Mouse (Mus musculus): ENCODE measurements around the gene Stat3. TPM values are rescaled to one million over a fixed set of nuclear protein-coding genes. Genes with fewer than 3 reads are reported as not detected.

Gene Stat3
- total RNA-seq, 4 experiments from 2014 or later, result 39.0 to 54.7 (median 46.3) TPM

DNA sequence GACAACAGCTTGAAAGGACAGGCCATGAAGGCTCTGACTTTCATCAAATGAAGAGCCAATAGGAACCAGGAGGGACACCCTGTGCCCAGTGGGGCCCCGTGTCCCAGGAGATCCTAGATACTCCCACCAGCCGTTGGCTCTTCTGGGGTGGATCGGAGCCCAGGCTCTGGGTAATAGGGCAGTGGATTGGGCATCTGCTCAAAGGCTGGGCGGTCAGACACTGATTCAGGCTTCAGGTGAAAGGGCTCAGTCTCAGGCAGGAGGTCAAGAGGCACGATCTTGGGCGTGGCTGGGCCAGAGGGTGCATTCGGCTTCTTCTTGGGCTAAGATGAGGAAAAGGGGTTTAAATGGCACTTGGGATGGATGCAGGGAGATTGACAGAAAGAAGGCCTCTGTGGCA is 24.8 kb upstream of the Stat3 start:
- no peak for DNase-seq (ENCODE audit: low spot score in 2 of 2)

DNA sequence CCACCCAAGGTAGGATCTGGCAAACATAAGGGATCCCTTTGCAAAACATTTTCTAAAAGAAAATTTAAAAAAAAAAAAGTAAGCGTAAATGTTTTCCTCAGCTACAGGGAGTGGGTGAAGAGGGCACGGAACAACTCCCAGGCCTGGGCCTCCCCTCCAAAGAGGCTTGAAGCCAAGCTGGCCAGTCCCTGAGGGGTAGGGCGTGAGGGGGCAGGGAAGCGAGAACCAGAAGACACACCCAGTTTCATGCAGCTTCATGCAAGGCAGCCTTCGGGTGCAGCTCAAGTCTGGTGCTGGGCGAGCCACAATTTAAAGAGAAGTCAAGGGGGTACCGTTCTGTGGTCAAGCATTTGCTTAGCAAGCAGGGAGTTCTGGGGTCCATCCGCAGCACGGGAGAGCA is 24.3 kb upstream of the Stat3 start:
- DNase-seq (ENCODE audit: low spot score in 2 of 2), result no peak

DNA sequence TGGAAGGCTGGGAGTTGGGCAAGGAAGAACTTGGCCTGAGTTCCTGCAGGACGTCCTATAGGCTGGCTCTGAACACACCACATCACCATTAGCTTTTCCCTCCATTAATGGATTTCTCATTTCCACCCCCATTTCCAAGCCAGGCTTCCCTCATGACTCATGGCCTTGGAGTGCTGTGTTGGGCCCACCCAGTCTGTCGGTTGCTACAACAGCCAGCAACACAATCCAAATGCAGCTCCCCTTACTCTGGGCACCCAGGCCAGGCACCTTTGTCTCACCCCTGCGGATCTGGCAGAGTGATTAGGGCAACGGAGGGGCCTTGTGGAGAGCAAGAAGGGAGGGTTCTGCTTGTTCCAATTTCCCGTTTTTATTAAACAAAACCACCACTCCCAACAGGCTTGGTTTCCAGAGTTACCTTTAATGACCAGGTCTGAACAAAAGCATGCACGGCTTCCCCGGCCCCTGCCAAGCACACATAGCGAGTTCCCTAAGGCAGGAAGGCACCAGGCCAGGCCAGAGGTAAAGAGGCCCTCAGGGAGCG is 23.1 kb upstream of the Stat3 start:
- DNase-seq (ENCODE audit: low spot score in 2 of 2), result no peak

DNA sequence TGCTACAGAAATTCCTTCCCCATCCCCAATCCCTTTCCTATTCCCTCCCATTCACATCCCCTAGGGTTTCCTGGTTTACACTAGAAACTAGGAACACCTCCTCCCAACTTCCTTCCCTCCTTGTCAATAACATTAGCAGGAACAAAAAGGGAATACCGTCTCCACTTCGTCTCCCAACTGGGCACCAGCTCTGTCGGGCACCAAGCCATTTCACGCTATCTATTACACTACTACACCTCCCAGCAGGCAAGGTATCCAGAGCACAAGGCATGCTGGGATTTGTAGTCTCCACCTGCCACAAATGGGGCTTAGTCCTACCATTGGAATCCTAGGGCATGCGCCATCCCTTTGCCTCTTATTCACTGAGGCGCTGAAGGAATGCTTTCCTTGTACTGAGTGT is 21.2 kb upstream of the Stat3 start:
- no peak for DNase-seq (ENCODE audit: low spot score in 2 of 2)

DNA sequence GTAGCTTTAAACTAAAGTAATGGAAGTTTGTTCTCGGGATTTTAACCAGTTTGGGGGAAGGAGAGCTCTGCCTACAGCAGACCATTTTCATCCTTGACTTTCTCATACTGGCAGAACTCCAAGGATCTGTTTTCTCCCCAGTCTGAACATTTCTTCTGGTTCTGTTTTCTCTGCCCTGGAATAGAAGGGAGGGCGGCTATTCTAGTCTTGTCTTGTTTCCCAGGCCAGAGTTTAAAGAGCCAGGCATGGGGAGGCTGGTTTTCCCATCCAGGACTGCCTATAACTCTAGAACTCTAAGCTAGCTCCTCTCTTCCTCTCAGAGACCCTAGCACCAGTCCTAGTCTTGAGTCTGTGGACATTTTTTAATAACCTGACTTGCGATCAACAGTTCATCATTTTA is 20.5 kb upstream of the Stat3 start:
- no peak for DNase-seq (ENCODE audit: low spot score in 2 of 2)

DNA sequence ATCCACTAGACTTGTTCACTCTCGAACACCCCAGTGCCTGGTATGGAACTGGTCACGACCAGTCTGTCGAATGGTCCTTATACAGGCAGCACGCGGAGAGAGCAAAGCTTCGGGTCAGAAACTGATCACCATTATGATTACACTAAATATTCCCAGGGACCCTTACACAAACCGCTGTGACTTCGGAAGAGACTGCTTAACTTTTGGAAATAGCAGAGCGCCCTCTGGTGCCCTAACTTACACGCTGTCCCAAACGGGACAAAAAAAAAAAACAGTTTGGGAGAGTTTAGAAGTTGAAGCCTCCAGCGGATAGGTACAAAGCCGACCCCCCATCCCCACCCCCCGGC is 20.1 kb upstream of the Stat3 start:
- peak in 1 of 2 experiments; percentile 13 for DNase-seq (ENCODE audit: low spot score in 2 of 2)

DNA sequence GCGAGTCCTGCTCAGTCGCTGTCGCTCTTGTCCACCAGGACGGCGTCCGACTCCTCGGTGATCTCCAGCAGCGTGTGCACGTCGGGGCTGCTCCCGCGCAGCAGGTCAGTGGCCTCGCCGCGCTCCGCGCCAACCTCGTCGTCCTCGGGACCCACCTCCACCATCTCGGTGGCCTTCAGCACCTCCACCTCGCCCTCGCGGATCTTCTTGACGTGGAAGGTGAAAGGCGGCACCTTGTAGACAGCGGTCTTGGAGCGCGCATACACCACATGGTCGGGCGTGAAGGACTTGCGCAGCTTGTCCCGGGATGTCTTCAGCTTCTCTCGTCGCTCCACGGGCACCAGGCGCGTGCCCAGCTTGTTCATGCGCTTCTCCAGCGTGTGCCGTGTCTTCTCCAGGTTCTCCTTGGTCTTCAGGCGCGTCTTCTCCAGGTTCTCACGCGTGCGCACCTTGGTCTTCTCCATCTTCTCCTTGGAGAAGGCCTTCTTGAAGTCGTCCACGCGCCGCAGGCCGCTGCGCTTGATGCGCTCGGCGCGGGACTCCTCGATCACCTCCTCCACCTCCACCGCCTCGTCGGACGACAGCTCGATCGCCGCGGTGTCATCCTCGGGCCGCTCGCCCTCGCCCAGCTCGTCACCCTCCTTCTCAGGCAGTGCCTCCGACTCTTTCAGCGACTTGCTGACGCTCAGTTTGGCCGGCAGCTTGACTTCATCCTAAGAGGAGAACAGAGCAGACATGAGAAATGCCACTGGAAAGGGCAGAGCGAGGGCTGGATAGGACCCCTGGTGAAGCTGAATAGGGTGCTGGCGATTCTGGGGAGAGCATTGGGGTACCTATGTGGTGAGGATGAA is 19.5 kb upstream of the Stat3 start:
- no peak for DNase-seq (ENCODE audit: low spot score in 2 of 2)

DNA sequence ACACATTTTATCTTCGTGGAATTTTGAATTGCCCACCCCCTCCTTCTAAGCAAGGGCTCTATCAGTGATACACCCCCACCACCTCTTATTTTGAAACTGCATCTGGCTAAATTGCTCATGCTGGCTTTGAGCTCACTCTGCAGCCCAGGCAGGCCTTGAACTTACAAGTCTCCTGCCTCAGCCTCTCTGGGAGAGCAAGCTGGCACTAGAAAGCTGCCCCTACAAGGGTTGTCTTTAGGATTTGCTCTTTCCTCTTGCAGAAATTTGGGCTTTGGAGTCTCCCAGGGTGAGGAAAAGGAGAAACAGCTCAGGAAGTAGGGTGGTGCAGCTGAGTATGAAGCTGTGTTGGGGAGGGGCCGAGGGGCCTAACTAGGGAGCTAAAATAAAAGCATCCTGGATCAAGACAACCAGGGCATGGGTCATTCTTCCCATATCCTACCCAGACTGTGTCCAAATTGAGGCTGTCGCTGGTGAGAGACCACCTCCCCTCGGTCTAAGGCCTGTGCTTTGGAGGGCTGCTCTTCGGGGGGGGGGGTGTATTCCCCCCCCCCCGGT is 18.7 kb upstream of the Stat3 start:
- no peak for DNase-seq (ENCODE audit: low spot score in 2 of 2)

DNA sequence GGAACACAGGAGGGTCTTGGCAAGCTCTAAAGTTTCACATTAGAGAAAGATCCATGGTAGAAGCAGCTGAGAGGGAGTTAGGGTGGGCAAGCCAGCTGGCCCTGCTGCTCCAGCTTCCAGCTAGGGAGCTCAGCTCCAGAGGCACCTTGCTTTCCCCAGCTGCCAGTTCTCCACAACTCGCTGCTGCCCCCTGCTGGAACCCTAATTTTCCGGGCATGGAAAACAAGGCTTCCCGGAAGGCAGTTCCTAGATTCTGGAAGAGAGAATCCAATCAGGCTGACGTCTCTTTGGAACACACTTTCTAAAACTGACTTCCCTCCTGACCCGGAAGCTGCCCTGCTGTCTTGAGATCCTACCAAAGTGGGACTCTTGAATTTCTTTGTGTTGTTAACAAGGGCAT is 17.9 kb upstream of the Stat3 start:
- DNase-seq (ENCODE audit: low spot score in 2 of 2), result peak; percentile 31 to 99

DNA sequence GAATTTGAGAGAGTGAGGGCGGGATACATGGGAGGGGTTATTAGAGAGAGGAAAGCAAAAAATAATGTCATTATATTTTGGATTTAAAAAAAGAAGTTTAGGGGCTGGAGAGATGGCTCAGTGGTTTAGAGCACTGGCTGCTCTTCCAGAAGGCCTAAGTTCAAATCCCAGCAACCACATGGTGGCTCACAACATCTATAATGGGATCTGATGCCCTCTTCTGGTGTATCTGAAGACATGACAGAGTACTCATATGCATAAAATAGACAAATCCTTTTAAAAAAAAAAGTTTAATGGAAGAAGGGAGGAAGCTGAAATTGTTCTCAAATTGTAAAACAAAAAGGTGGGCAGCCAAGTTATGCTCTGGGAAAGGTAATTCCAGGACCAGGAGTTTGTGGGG is 10.2 kb upstream of the Stat3 start:
- DNase-seq (ENCODE audit: low spot score in 2 of 2), result no peak

DNA sequence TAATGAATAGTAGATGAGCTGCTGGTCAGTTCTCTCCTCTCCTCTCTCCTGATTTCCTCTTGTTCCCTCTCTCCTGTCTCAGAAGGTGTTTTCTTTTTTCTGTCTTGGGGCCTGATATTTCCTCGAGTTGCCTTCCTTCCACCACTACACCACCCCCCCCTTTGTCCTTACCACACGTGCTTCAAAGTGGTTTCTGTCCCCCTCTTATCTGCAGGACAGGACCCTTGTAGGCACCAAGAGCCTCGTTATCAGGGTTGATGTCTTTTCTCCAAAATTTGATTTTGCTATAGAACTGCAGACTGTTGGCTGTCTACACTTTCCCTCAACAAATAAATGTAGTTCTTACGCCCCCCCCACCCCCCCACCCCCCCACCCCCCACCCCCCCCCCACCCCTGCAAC is 9.0 kb upstream of the Stat3 start:
- no peak for DNase-seq (ENCODE audit: low spot score in 2 of 2)

DNA sequence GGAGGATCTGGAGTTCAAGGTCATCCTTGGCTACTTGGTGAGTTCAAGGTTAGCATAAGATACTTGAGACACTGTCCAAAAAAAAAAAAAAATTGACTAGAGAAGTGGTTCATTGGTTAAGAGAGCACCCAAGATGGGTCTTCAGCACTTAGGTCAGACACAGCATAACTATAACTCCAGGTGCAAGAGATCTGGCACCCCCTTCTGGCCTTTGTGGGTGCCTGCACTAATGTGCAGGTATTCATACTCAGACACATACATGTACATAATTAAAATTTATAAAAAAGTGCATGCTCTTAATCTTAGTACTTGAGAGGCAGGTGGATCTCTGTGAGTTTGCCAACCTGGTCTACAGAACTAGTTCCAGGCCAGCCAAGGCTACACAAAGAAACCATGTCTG is 8.2 kb upstream of the Stat3 start:
- DNase-seq (ENCODE audit: low spot score in 2 of 2), result no peak

DNA sequence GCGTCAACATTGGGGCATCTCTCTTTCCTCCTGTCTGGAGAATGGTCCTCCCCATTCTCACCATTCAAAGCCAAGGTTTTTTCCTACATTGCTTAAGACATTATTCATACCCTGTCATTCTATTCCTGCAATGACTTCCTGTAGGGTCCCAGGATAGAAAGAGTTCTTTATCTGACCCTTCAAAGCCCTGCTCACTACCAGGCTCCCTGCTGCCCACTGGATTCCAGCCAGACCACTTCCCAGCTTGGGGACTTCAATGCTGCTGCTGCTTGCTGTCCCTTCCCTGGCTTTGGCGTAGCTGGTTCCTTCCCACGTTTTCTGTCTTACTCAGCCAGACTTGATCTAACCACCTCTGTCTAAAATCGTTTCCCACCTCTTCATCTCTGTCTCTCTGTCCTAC is 7.5 kb upstream of the Stat3 start:
- DNase-seq (ENCODE audit: low spot score in 2 of 2), result no peak

DNA sequence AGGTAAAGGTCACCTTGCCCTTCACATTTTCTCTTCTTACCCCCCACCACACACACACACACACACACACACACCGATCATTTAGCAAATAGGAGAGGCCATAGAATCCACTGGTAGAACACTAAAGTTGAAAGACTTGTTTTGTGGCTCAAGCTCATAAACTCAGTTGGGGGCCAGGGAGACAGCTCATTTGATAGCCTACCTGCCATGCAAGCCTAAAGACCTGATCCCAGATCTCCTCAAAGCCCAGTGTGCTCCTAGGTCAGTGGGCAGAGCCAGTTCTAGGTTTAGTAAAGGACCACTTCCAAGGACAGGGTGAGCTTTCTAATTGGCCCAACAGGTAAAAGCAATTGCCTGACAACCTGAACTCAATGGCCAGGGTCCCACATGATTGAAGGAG is 3.0 kb upstream of the Stat3 start:
- no peak for DNase-seq (ENCODE audit: low spot score in 2 of 2)

DNA sequence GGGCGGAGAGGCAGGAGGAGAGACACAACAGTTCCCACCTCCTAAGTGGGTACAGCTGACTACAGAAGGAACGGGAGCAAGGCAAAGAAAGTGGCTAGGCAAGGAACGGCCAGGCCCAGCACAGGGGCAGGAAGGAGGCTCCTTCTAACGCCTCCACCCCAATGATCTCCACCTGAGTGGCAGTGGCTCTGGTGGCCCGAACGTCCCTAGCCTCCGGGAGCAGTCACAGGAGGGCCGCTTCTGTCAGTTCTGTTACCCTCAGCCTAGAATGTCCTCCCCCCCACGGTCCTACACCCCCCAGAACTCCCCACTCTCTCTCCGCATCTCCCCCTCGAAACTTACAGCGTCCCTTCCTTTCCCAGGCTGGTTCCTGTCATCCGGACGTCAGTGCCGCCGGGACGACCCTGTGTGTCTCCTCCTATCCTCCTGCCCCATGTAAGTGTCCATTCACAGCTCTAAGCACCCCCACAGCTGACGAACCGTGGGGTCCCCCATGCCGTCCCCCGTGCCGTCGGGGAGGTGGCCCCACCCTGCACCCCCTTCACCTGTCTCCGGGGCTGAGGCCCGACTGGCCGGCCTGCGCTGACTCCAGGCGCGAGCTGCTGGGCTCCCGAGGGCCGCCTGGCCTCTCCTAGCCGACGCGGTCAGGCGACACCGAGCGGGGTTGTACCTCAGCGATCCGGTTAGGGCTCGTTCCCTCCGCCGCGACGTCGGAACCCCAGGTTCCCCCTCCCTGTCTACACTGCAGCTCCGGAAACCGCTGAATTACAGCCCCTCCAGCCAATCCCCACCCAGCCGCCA is 429 bp downstream of the Stat3 start:
- no peak for DNase-seq (ENCODE audit: low spot score in 2 of 2)

DNA sequence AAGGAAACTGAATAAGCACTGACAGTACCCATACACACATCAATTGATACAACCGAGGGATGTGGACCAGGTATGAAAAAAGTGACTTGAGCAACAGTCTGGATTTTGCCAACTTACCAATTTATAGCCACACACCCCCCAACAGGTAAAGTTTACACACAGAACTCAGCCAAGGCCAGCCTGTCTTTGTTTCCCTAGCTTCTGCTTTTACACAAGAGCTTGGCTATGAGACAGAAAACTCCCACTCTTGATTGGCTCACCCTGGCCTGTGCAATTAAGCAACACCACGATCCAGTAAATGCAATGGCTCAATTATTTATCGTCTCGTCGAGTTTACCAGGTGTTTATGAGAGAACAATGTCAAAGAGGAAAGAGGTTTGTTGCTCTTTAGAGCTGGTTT is 1.2 kb downstream of the Stat3 start:
- DNase-seq (ENCODE audit: low spot score in 2 of 2), result no peak

DNA sequence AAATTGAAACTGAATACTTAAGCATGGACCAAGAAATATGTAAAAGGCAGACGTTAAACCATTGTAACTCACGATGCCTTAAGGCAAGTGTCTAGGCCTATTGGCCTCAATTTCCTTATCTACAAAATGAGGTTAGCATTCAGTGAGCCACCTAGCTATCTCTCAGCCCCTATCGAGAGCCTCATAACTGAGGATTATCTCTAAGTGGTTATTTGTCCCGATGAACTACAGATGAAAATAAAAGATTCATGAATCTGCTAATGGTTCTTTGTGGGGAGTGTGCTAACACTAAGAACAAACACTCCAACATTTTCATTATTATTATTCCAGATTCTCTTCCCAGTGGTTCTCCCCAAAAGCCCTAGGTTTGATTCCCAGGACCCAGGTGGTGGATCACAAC is 2.0 kb downstream of the Stat3 start:
- no peak for DNase-seq (ENCODE audit: low spot score in 2 of 2)

DNA sequence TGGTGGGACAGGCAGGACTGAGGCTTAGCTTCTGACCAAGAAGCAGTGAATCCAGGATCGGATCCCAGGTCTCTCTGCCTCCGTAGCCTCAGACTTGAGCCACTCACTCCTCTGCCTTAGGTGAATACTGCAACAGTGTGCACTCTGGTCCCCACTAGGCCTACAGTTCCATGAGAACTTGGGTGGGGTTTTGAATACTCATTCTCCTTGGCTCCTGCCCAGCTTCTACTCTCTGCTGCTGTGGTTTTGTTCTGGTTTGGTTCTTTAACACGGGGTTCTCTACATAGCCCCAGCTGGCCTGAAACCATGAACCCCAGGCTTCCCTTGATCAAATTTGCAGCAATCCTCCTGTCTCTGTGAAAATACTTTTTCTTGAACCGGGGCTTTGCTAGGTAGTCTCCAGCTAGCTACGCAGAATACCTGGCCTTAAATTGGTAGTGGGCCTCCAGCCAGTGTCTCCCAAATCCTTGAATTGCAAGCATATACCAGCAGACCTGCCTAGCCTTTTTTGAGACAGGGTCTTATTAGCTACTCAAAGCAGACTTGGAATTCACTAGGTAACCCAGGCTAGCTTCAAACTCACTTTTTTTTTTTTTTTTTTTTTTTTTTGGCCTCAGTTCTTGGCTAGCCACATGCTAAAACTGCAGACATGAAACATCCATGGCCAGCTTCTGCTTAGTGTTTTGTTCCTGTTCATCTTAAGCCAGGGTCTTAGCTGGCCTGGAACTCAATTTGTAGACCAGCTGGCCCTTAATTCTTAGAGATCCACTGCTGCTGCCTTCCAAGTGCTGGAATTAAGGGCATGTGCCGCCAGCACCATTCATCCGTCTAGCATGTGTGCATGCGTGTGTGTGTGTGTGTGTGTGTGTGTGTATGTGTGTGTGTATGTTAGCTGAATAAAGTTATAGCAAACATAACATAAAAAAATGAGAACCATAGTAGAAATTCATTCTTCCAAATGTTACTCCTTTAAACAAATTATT is 3.7 kb downstream of the Stat3 start:
- DNase-seq (ENCODE audit: low spot score in 2 of 2), result no peak

DNA sequence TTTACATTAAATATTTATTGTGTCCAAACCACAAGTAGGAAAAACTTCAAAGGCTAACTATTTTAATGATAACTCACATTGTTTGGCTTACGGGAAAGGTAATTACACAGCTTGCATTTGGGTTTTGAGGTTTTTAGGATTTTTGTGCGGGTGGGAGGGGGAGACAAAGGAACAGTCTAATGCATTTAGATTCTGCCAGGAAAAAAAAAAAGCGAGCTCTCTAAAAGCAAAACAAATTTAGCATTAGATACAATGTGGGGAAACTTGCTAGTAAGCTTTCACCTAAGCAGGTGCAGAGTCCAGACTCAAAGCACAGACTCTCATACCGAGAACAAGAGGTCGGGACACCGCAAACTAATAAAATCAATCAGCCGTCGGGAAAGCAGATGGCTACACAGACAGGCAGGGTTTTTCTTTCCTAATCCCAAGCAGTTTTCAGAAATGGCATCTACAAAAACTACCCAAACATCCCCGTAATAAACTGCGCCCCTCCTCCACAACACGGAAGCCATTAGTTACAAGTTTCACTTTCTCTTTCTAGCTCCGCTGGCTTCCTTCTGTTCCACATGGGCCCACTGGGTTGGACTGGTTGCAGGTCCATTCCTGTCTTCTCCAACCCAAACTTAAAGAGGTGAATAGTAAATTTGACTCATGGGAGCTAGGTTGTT is 8.0 kb downstream of the Stat3 start:
- no peak for DNase-seq (ENCODE audit: low spot score in 2 of 2)

DNA sequence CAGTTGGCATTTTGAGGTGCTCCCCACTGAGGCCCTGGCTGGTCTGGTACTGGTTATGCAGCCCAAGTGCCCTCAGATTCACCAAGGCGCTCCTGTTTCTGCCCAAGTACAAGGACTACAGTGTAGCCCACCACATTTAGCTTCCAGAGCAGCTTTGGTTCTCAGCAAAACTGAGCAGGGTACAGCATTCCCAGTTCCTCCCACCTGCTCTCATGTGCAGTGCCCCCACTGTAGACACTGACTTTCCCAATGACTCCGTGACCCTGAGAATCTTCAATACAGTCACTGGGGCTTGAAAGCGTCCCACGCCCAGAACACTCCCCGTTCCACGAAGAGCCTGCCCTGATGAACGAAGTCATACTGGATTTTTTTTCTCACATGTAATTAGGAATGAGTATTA is 8.7 kb downstream of the Stat3 start:
- DNase-seq (ENCODE audit: low spot score in 2 of 2), result no peak

DNA sequence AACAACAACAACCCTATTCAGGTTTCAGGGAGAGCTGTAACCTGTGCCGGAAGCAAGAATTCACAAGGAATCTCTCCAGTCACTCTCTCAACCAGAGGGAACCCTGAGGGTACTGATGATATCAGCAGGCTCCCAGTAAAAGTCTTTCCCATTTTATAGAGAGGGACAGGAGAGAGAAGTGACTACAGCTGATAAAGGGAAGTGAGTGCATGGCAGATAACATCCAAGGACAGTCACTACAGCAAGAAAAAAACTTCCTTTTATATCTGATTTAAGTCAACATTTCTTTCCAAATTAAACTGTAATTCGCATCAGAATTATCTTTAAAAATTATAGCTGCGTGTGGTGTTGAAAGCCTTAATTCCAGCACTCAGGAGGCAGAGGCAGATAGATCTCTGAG is 12.0 kb downstream of the Stat3 start:
- no peak for DNase-seq (ENCODE audit: low spot score in 2 of 2)
